Comparison of ENCODE assay signal across 12 mouse cellular contexts in genomic region chr12:99958068-99959060, GRCm38 (mm10). TPM values are rescaled to one million over a fixed set of nuclear protein-coding genes. Genes with fewer than 3 reads are reported as not detected.
DNase-seq lines count a peak whose midpoint lies in the region; ATAC-seq and TF ChIP-seq lines count a peak whose summit lies in the region.
"Had no signal": no experiment of that assay in that cellular context is flagged by ENCODE, and none has a peak within 500 bp of the region (broad histone marks: within the 10 kb centered on the region; RNA-seq: fewer than 3 reads in every experiment).

No protein-coding gene starts in this region.

- H3K9ac ChIP-seq in hindbrain, embryonic 12.5 days = no peak overlapping the region
- H3K9ac ChIP-seq in hindbrain, embryonic 14.5 days = no peak overlapping the region
- H3K9ac ChIP-seq in liver, postnatal 0 days (replicated peaks) = no peak overlapping the region
- H3K9ac ChIP-seq in liver, embryonic 11.5 days (ENCODE audit: low read depth, low read length) = no peak overlapping the region
- H3K9ac ChIP-seq in hindbrain, embryonic 16.5 days (ENCODE audit: low read depth, low read length) = no peak overlapping the region
- H3K9ac ChIP-seq: liver, embryonic 15.5 days had no signal

- H3K9me3 ChIP-seq in hindbrain, embryonic 12.5 days (replicated peaks) = no peaks in the 10 kb centered on the region
- no peaks in the 10 kb centered on the region for H3K9me3 ChIP-seq in hindbrain, embryonic 14.5 days (ENCODE audit: control insufficient read depth, low read length)
- H3K9me3 ChIP-seq in liver, postnatal 0 days (ENCODE audit: low read length) = no peaks in the 10 kb centered on the region
- no peaks in the 10 kb centered on the region for H3K9me3 ChIP-seq in liver, embryonic 11.5 days (ENCODE audit: control insufficient read depth, low read length)
- H3K9me3 ChIP-seq in hindbrain, embryonic 16.5 days (ENCODE audit: control insufficient read depth, low read length) = no peaks in the 10 kb centered on the region
- H3K9me3 ChIP-seq in embryonic facial prominence, embryonic 10.5 days = no peaks in the 10 kb centered on the region
- H3K9me3 ChIP-seq: liver, embryonic 15.5 days had no signal

- no peak overlapping the region for H3K4me2 ChIP-seq in hindbrain, embryonic 12.5 days (replicated peaks)
- no peak overlapping the region for H3K4me2 ChIP-seq in hindbrain, embryonic 14.5 days (replicated peaks)
- no peak overlapping the region for H3K4me2 ChIP-seq in liver, postnatal 0 days (ENCODE audit: low read depth, low read length)
- no peak overlapping the region for H3K4me2 ChIP-seq in liver, embryonic 11.5 days
- no peak overlapping the region for H3K4me2 ChIP-seq in hindbrain, embryonic 16.5 days (ENCODE audit: low read length)
- H3K4me2 ChIP-seq: liver, embryonic 15.5 days had no signal

- peaks cover 10% of the 10 kb centered on the region; the same call in 1 of the 2 replicates for H3K4me1 ChIP-seq in hindbrain, embryonic 12.5 days
- H3K4me1 ChIP-seq in hindbrain, embryonic 14.5 days (replicated peaks; ENCODE audit: control insufficient read depth, insufficient read depth, low read length) = no peaks in the 10 kb centered on the region
- no peaks in the 10 kb centered on the region for H3K4me1 ChIP-seq in liver, postnatal 0 days (ENCODE audit: insufficient read depth)
- peaks cover 4% of the 10 kb centered on the region; the same call in 1 of the 2 replicates for H3K4me1 ChIP-seq in liver, embryonic 11.5 days (replicated peaks; ENCODE audit: control insufficient read depth, insufficient read depth, low read length)
- peaks cover 6% of the 10 kb centered on the region for H3K4me1 ChIP-seq in hindbrain, embryonic 16.5 days (ENCODE audit: control insufficient read depth, insufficient read depth, low read depth, low read length)
- H3K4me1 ChIP-seq in embryonic facial prominence, embryonic 10.5 days = peaks cover 19% of the 10 kb centered on the region

- ATAC-seq in hindbrain, embryonic 12.5 days (ENCODE audit: low FRiP score) = peak; percentile 46; the same call in 1 of the 2 replicates
- no peak for ATAC-seq in hindbrain, embryonic 14.5 days (ENCODE audit: low FRiP score)
- ATAC-seq in liver, postnatal 0 days = peak; percentile 87
- no peak for ATAC-seq in liver, embryonic 11.5 days (replicated peaks; ENCODE audit: low FRiP score)
- peak; percentile 52; the same call in 1 of the 2 replicates for ATAC-seq in hindbrain, embryonic 16.5 days
- ATAC-seq: CD4-positive, CD25-positive, alpha-beta regulatory T cell, adult 4 months had no signal

- no peak for TF ChIP-seq CTCF in liver, postnatal 0 days (IDR thresholded peaks at IDR 0.05; ENCODE audit: low read depth)

- peaks cover 7% of the 10 kb centered on the region; the same call in 1 of the 2 replicates for H3K36me3 ChIP-seq in hindbrain, embryonic 12.5 days
- 0 out of 2 replicates have a peak, but pooled peaks cover 14% of the 10 kb centered on the region for H3K36me3 ChIP-seq in hindbrain, embryonic 14.5 days (replicated peaks; ENCODE audit: control insufficient read depth, insufficient read depth)
- H3K36me3 ChIP-seq in liver, postnatal 0 days (replicated peaks; ENCODE audit: insufficient read depth, low read length) = 0 out of 2 replicates have a peak, but pooled peaks cover 4% of the 10 kb centered on the region
- H3K36me3 ChIP-seq in liver, embryonic 11.5 days (ENCODE audit: control insufficient read depth, insufficient read depth, low read length) = 0 out of 2 replicates have a peak, but pooled peaks cover 2% of the 10 kb centered on the region
- no peaks in the 10 kb centered on the region for H3K36me3 ChIP-seq in hindbrain, embryonic 16.5 days (ENCODE audit: control insufficient read depth, insufficient read depth, low read length)
- H3K36me3 ChIP-seq in embryonic facial prominence, embryonic 10.5 days (replicated peaks) = peaks cover 13% of the 10 kb centered on the region; the same call in 1 of the 2 replicates
- H3K36me3 ChIP-seq: liver, embryonic 15.5 days had no signal

- H3K27me3 ChIP-seq in hindbrain, embryonic 12.5 days = peaks cover 9% of the 10 kb centered on the region
- peaks cover 8% of the 10 kb centered on the region for H3K27me3 ChIP-seq in hindbrain, embryonic 14.5 days (ENCODE audit: control insufficient read depth, insufficient read depth, low read length)
- 0 out of 2 replicates have a peak, but pooled peaks cover 4% of the 10 kb centered on the region for H3K27me3 ChIP-seq in liver, postnatal 0 days (ENCODE audit: insufficient read depth, low read length)
- peaks cover 2% of the 10 kb centered on the region for H3K27me3 ChIP-seq in liver, embryonic 11.5 days (replicated peaks; ENCODE audit: control insufficient read depth, insufficient read depth, low read length)
- no peaks in the 10 kb centered on the region for H3K27me3 ChIP-seq in hindbrain, embryonic 16.5 days (replicated peaks; ENCODE audit: control insufficient read depth, insufficient read depth, low read length)
- peaks cover 28% of the 10 kb centered on the region for H3K27me3 ChIP-seq in embryonic facial prominence, embryonic 10.5 days (replicated peaks; ENCODE audit: low read depth, poor library complexity, severe bottlenecking)

- intact Hi-C loops in gastrocnemius, postnatal 14 days (cut with DNase I; ENCODE audit: low total_unique reads) = no loop called here

- no peak for DNase-seq in hindbrain, embryonic 14.5 days (ENCODE audit: low spot score)
- no peak for DNase-seq in liver, postnatal 0 days
- DNase-seq in liver, embryonic 11.5 days (ENCODE audit: low spot score) = no peak
- DNase-seq in adrenal gland, postnatal 14 days = peak; percentile 53
- DNase-seq in embryonic facial prominence, embryonic 10.5 days (ENCODE audit: low spot score) = no peak
- DNase-seq in gastrocnemius, postnatal 14 days = no peak
- DNase-seq: thymus, adult 18-20 months had no signal

- H3K27ac ChIP-seq in hindbrain, embryonic 12.5 days = no peak overlapping the region
- H3K27ac ChIP-seq in hindbrain, embryonic 14.5 days = no peak overlapping the region
- H3K27ac ChIP-seq in liver, postnatal 0 days (ENCODE audit: low read depth) = peak overlapping the region; percentile 44; the same call in 1 of the 2 replicates
- H3K27ac ChIP-seq in liver, embryonic 11.5 days (ENCODE audit: low read depth, low read length) = no peak overlapping the region
- H3K27ac ChIP-seq in hindbrain, embryonic 16.5 days (ENCODE audit: low read depth, low read length) = no peak overlapping the region
- no peak overlapping the region for H3K27ac ChIP-seq in embryonic facial prominence, embryonic 10.5 days (replicated peaks)
- H3K27ac ChIP-seq: liver, embryonic 15.5 days had no signal

- TF ChIP-seq EP300 in liver, postnatal 0 days (IDR thresholded peaks at IDR 0.05; ENCODE audit: low read depth) = no peak

- WGBS in hindbrain, embryonic 12.5 days = 53% methylated on average over 9 of the region's 9 CpGs
- 51% methylated on average over 9 of the region's 9 CpGs for WGBS in hindbrain, embryonic 14.5 days
- 64% methylated on average over 9 of the region's 9 CpGs for WGBS in liver, postnatal 0 days (ENCODE audit: insufficient replicate concordance)
- WGBS in liver, embryonic 11.5 days = 79% methylated on average over 9 of the region's 9 CpGs
- 46% methylated on average over 9 of the region's 9 CpGs for WGBS in hindbrain, embryonic 16.5 days
- 72% methylated on average over 9 of the region's 9 CpGs for WGBS in embryonic facial prominence, embryonic 10.5 days

- H3K4me3 ChIP-seq in hindbrain, embryonic 12.5 days = no peak overlapping the region
- no peak overlapping the region for H3K4me3 ChIP-seq in hindbrain, embryonic 14.5 days (replicated peaks; ENCODE audit: low read length)
- H3K4me3 ChIP-seq in liver, postnatal 0 days (ENCODE audit: low read depth, low read length) = no peak overlapping the region
- H3K4me3 ChIP-seq in liver, embryonic 11.5 days (ENCODE audit: low read depth, low read length) = no peak overlapping the region
- no peak overlapping the region for H3K4me3 ChIP-seq in hindbrain, embryonic 16.5 days (ENCODE audit: low read length)
- H3K4me3 ChIP-seq in embryonic facial prominence, embryonic 10.5 days = no peak overlapping the region
- H3K4me3 ChIP-seq: liver, embryonic 15.5 days had no signal

RNA-seq across cellular contexts. Expression of gene Kcnk13, which starts 5.9 kb away (rescaled TPM):
- polyA plus RNA-seq in hindbrain, embryonic 12.5 days (2016; fragmentation: Nextera tagmentation; extraction: Ambion mirVana) = 0.39 and 1.1 TPM in 2 replicates
- polyA plus RNA-seq in hindbrain, embryonic 14.5 days (2014; fragmentation: Nextera tagmentation; extraction: Ambion mirVana) = 0.80 TPM in 2 replicates
- polyA plus RNA-seq in liver, postnatal 0 days (2015; fragmentation: Nextera tagmentation; extraction: Ambion mirVana) = 1.3 TPM in 2 replicates
- polyA plus RNA-seq in liver, embryonic 11.5 days (2014; fragmentation: Nextera tagmentation; extraction: Ambion mirVana) = 0.37 and 0.78 TPM in 2 replicates
- total RNA-seq in adrenal gland, postnatal 14 days (2021) = 1.0 TPM in 2 replicates
- polyA plus RNA-seq in hindbrain, embryonic 16.5 days (2015; fragmentation: Nextera tagmentation; extraction: Ambion mirVana) = 1.1 and 1.5 TPM in 2 replicates
- polyA plus RNA-seq in embryonic facial prominence, embryonic 10.5 days (2016; fragmentation: Nextera tagmentation; extraction: Ambion mirVana) = 0.09 and 0.16 TPM in 2 replicates
- total RNA-seq in gastrocnemius, postnatal 14 days (2021) = 1 to 10 TPM in 1 of 2 experiments, under 1 TPM in 1; 0.95 to 1.1 TPM
- total RNA-seq: hematopoietic stem cell, adult 5-6 weeks had no signal
- polyA plus RNA-seq: CD4-positive, CD25-positive, alpha-beta regulatory T cell, adult 4 months had no signal

Comparison
In these comparisons a context has a peak if more than half of its experiments do, and no peak if none do; other contexts are left out.
1. ATAC-seq: peak in hindbrain, embryonic 12.5 days (single experiment), liver, postnatal 0 days (single experiment) and hindbrain, embryonic 16.5 days (single experiment); none in hindbrain, embryonic 14.5 days (single experiment) and liver, embryonic 11.5 days (single experiment).